Mouse (Mus musculus) neural tube, embryonic 11.5 days (tissue): ENCODE measurements around the gene Cyp4f39. TPM values are rescaled to one million over a fixed set of nuclear protein-coding genes. Genes with fewer than 3 reads are reported as not detected.
A peak's percentile ranks its signal among the peaks of the same experiment; 100 is the strongest.
"Not testable (repeated sequence)": the region's sequence is repeated elsewhere in the genome, so short reads cannot be mapped to it uniquely, and the experiment has no call there.

Experiments
- ATAC-seq: fragments of 200-750 bp; cut with Nextera tagmentation; 2 replicates; pipeline ENCODE4 v1.8.0; 2017; ENCODE audit warnings: moderate number of reproducible peaks, mild to moderate bottlenecking, moderate TSS enrichment, moderate library complexity; ENCODE audit not compliant: insufficient read depth, low FRiP score, low TSS enrichment
- DNase-seq: peaks from one replicate; pipeline ENCODE4 v3.0.0-alpha.2; 2015; ENCODE audit warnings: low spot score
- H3K27ac ChIP-seq: fragments of 300-500 bp; sonication (generic); 2 replicates; pipeline ENCODE4 v1.5.1; 2014; ENCODE audit warnings: low read depth, mild to moderate bottlenecking, low read length
- H3K27me3 ChIP-seq: fragments of 300-500 bp; sonication (generic); 2 replicates; pipeline ENCODE4 v1.6.1; 2014; ENCODE audit warnings: mild to moderate bottlenecking, low read length, mixed read lengths; ENCODE audit not compliant: control insufficient read depth, insufficient read depth
- H3K36me3 ChIP-seq: fragments of 300-500 bp; sonication (generic); 2 replicates; pipeline ENCODE4 v1.6.1; 2014; ENCODE audit warnings: mild to moderate bottlenecking, low read length, moderate library complexity, mixed read lengths; ENCODE audit not compliant: control insufficient read depth, insufficient read depth
- H3K4me1 ChIP-seq: fragments of 300-500 bp; sonication (generic); 2 replicates; pipeline ENCODE4 v1.6.1; 2014; ENCODE audit warnings: low read length, mixed read lengths; ENCODE audit not compliant: control insufficient read depth, insufficient read depth
- H3K4me2 ChIP-seq: fragments of 300-500 bp; sonication (generic); 2 replicates; pipeline ENCODE4 v1.6.1; 2014; ENCODE audit warnings: low read depth, mild to moderate bottlenecking, moderate library complexity
- H3K4me3 ChIP-seq: fragments of 300-500 bp; sonication (generic); 2 replicates; pipeline ENCODE4 v1.5.1; 2014; ENCODE audit warnings: low read depth, low read length
- H3K9ac ChIP-seq: fragments of 300-500 bp; sonication (generic); 2 replicates; pipeline ENCODE4 v1.6.1; 2014; ENCODE audit warnings: mild to moderate bottlenecking, low read length
- H3K9me3 ChIP-seq: fragments of 300-500 bp; sonication (generic); 2 replicates; pipeline ENCODE4 v1.6.1; 2016; ENCODE audit warnings: low read length; ENCODE audit not compliant: control insufficient read depth
- WGBS: fragments of 180-500 bp; shearing (Covaris S2); extraction: QIAGEN DNeasy Blood & Tissue Kit; methylation state at CpG from one replicate; pipeline ENCODE4 v1.1.7; 2014; 5-methylcytosine and 5-hydroxymethylcytosine counted together
- polyA plus RNA-seq: library from polyadenylated mRNA; unstranded; fragments of >200 nt; fragmentation: Nextera tagmentation; extraction: Ambion mirVana; gene quantifications from 2 replicates; pipeline ENCODE4 v1.2.1, GENCODE M21; 2014

Gene Cyp4f39
- polyA plus RNA-seq, 1 experiment from 2014 or later, result 0.74 TPM

DNA sequence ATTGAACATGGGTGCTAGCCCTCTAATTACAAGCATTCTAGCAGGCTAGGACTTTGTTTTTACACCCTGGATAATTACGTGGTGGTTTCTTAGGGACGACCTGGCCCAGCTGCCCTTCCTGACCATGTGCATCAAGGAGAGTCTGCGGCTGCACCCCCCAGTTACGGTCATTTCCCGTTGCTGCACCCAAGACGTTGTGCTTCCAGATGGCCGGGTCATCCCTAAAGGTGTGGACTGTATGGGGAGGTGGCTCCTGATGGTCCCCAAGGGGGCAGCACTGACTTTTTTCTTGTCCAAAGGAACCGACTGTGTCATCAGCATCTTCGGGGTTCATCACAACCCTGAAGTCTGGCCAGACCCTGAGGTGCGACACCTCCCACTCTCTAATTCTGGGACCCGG, 75.2 kb downstream of the Cyp4f39 start:
- Histone ChIP-seq H3K4me2 (no peak overlapping the region), H3K9me3 (no peaks in the 10 kb centered on the region), H3K4me1 (no peaks in the 10 kb centered on the region), H3K4me3 (no peak overlapping the region), H3K27me3 (no peaks in the 10 kb centered on the region), H3K9ac (no peak overlapping the region), H3K36me3 (no peaks in the 10 kb centered on the region), H3K27ac (no peak overlapping the region)
- DNase-seq (no peak), ATAC-seq (no peak)
- 87% methylated on average over 11 of the region's 11 CpGs for WGBS

DNA sequence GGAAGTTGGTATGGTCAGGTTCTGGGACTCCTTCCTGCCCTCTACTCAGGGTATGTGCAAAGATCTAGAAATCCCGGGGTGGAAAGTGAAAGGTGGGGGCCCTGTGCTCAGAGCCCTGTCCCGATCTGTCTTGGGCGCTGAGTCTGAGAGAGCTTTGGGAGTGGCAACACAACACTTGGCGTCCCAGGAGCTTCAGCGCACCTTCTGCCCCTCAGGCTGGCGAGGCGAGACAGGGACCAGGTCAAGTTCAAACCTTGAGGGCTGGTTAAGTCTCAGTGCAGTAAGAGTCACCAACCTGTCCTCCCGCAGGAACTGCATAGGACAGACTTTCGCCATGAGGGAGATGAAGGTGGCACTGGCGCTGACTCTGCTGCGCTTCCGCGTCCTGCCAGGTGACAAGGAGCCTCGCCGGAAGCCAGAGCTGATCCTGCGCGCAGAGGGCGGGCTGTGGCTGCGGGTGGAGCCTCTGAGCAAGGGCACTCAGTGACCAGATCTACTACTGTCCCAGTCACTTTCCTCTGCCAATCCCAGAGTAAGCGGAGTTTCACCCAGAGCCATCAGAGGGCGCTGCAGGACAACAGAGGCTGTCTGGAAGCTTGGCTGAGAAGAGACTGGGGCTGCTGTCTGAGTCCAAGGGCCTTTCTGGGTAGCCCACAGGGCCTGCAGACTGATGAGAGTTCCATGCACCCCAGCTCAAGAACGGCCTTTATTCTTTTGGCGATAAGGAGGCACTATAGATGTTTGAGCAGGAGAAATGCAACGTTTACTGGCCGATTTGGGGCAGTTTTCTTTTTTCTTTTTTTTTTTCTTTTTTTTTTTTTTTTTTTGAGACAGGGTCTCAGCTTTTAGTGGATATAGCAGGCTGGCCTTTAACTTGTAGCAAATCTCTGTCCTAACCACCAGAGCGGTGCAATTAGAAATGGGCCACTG, 76.2 kb downstream of the Cyp4f39 start:
- no peaks in the 10 kb centered on the region for H3K27me3 ChIP-seq
- H3K27ac ChIP-seq, result no peak overlapping the region
- no peaks in the 10 kb centered on the region for H3K4me1 ChIP-seq
- WGBS, result 20% methylated on average over 26 of the region's 26 CpGs
- peak; percentile 60 for ATAC-seq
- H3K4me2 ChIP-seq, result peak overlapping the region; percentile 45
- H3K36me3 ChIP-seq, result no peaks in the 10 kb centered on the region
- H3K4me3 ChIP-seq, result 0 out of 2 replicates have a peak overlapping the region, but pooled peaks have one; percentile 19
- DNase-seq, result peak; percentile 89
- H3K9me3 ChIP-seq, result no peaks in the 10 kb centered on the region
- peak overlapping the region; percentile 53 for H3K9ac ChIP-seq

DNA sequence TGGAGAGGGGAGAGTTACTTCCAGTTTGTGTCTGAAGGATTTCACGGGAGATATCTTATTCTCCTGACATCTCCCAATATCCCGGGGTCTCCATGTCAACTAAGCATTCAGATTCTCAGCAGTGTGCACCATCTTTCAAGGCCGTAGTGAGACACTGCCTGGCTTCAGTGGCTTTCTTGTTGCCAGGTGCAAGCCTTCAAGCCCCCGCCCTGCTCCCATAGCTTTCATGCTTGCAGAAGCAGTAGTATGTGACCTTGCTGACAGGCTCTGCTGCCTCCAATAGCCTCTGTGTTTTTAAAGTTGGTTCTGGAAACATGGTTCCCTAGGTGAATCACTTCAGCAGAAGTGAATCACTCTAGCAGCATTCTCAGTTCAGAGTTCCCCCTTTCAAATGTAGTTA, 79.8 kb downstream of the Cyp4f39 start:
- 58% methylated on average over 4 of the region's 4 CpGs for WGBS

DNA sequence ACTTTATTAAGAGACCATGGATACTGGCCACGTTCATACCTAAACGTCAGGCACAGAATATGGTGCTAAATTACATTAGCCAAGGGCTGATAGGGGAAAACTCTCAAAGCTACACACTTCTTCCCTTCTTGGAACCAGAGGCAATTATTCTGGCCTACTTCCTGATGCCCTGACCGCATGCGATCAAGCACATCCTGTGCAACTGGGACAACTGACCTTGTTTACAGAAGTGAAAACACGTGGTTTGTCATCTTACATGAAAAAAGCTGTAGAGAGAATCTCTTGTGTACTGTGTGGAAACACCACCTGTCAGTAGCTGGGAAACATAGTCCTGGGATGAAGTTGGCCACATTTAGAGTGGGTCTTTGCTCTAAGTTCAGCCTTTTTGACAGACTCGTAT, 81.5 kb downstream of the Cyp4f39 start:
- Histone ChIP-seq H3K27me3 (no peaks in the 10 kb centered on the region), H3K27ac (no peak overlapping the region), H3K4me3 (no peak overlapping the region), H3K9ac (no peak overlapping the region), H3K4me1 (no peaks in the 10 kb centered on the region), H3K4me2 (no peak overlapping the region), H3K36me3 (no peaks in the 10 kb centered on the region), H3K9me3 (no peaks in the 10 kb centered on the region)
- ATAC-seq (no peak), DNase-seq (no peak)
- whole genome bisulfite sequencing, result 87% methylated on average over 6 of the region's 6 CpGs

More for the DNA sequence above, 79.8 kb downstream of the Cyp4f39 start:
- not testable (repeated sequence) for H3K9ac ChIP-seq, H3K27ac ChIP-seq, ATAC-seq, H3K36me3 ChIP-seq, DNase-seq, H3K9me3 ChIP-seq, H3K4me3 ChIP-seq, H3K27me3 ChIP-seq, H3K4me2 ChIP-seq, H3K4me1 ChIP-seq

DNA sequence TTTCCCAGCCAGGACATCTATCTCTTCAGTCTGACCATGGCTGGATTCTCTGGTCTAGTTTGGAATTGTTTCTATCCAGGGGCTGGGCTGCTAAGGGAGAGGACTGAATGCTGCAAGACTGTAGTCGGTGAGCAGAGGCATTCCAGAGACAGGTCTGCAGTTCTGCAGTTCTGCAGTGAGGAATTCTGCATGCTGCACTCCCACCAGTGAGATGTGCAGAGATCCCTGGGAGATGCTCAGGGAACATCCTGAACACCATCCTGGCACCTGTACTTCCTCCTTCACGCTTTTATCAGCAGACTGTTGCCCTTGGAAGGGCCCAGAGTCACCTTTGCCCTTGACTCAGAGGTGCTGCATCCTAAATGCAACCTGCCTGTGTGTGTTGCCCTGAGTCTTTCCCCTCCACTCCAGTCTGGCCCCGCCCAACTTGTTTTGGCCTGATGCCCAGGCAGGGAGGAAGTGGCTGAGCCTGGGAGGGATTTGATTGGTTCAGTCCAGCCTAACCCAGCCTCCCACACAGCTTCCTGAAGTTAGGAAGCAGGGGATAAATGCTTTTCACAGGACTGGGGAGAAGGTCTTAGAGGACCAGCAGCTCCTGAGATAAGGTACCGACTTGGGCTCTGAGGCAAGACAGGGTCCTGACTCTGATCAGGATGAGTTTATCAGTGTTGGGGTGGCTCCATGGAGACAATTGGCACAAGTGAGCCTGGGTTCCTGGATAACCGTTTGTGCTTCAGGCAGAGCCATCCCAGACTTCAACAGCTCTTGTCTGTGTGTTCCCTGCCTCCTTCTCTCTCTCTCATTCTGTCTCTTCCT, 83.7 kb downstream of the Cyp4f39 start, which contains the start of gene Cyp4f16:
TSS of gene Cyp4f16 (plus strand) at position 508 of the 816 bp plus-strand sequence.
- Histone ChIP-seq H3K4me3 (peak within 1 kb of the TSS; percentile 31), H3K4me2 (peak within 1 kb of the TSS; percentile 42), H3K9ac (peak within 1 kb of the TSS; percentile 41)
- WGBS, result 12% methylated on average over 5 of the region's 5 CpGs
- not testable (repeated sequence) for H3K4me1 ChIP-seq, H3K27me3 ChIP-seq, H3K36me3 ChIP-seq, H3K27ac ChIP-seq, H3K9me3 ChIP-seq
- DNase-seq (peak; percentile 79), ATAC-seq (0 out of 2 replicates have a peak, but pooled peaks have one; percentile 55)

DNA sequence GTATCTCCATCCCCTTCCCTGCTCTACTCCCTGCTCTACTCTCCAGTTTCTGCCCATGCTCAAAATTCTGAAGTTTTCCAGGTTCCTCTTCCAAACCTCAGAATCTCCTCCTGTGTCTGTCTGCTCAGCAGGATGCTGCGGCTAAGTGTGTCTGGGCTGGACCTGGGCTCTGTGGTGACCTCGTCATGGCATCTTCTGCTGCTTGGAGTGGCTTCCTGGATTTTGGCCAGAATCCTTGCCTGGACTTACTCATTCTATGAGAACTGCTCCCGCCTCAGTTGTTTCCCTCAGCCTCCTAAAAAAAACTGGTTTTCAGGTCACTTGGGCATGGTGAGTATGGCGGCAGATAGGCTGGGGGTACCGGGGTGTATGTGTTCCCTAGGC, 84.3 kb downstream of the Cyp4f39 start:
- Histone ChIP-seq H3K4me1 (no peaks in the 10 kb centered on the region), H3K4me3 (peak overlapping the region; percentile 31; the same call in 1 of the 2 replicates), H3K27ac (no peak overlapping the region), H3K4me2 (peak overlapping the region; percentile 42), H3K9ac (peak overlapping the region; percentile 41; the same call in 1 of the 2 replicates), H3K36me3 (no peaks in the 10 kb centered on the region), H3K9me3 (no peaks in the 10 kb centered on the region), H3K27me3 (no peaks in the 10 kb centered on the region)
- ATAC-seq, result no peak
- no peak for DNase-seq
- WGBS, result 64% methylated on average over 5 of the region's 5 CpGs

Other genes starting within 250 kb of the Cyp4f39 start
- gene Brd4, start 168.0 kb upstream of the Cyp4f39 start, polyA plus RNA-seq, result 114 and 115 TPM in 2 replicates
- 50.6 and 51.8 TPM in 2 replicates for gene Akap8, start 131.5 kb upstream of the Cyp4f39 start, polyA plus RNA-seq
- 73.2 and 81.3 TPM in 2 replicates for gene Akap8l, start 102.1 kb upstream of the Cyp4f39 start, polyA plus RNA-seq
- 43.8 and 47.2 TPM in 2 replicates for gene Wiz, start 63.3 kb upstream of the Cyp4f39 start, polyA plus RNA-seq
- 0.42 and 0.82 TPM in 2 replicates for gene Rasal3, start 49.1 kb upstream of the Cyp4f39 start, polyA plus RNA-seq
- not detected in 2 replicates for gene Pglyrp2, start 28.6 kb upstream of the Cyp4f39 start, polyA plus RNA-seq
- 6.6 TPM in 2 replicates for gene Cyp4f17, start 53.3 kb downstream of the Cyp4f39 start, polyA plus RNA-seq
- 11.3 and 12.1 TPM in 2 replicates for gene Cyp4f16, start 83.8 kb downstream of the Cyp4f39 start, polyA plus RNA-seq
- not detected in 2 replicates for gene Cyp4f37, start 168.6 kb downstream of the Cyp4f39 start, polyA plus RNA-seq
- gene Cyp4f40, start 206.2 kb downstream of the Cyp4f39 start, polyA plus RNA-seq, result not detected in 2 replicates
- gene Cyp4f15, start 232.9 kb downstream of the Cyp4f39 start, polyA plus RNA-seq, result 0.77 TPM in 1 of 2 replicates, not detected in the other